Mouse (Mus musculus) heart, embryonic 15.5 days (tissue): ENCODE measurements around the gene Copb2. TPM values are rescaled to one million over a fixed set of nuclear protein-coding genes. Genes with fewer than 3 reads are reported as not detected.

Experiments
- ATAC-seq: fragments of 200-750 bp; cut with Nextera tagmentation; replicated peaks from 2 replicates; pipeline ENCODE4 v1.8.0; 2017; ENCODE audit warnings: low read depth, moderate TSS enrichment; ENCODE audit not compliant: insufficient number of reproducible peaks, insufficient read depth, low FRiP score
- H3K27ac ChIP-seq: fragments of 300-500 bp; sonication (generic); 2 replicates; pipeline ENCODE4 v1.5.1; 2015; ENCODE audit warnings: mild to moderate bottlenecking, inconsistent platforms
- H3K27me3 ChIP-seq: fragments of 300-500 bp; sonication (generic); 2 replicates; pipeline ENCODE4 v1.6.1; 2015; ENCODE audit warnings: inconsistent platforms
- H3K36me3 ChIP-seq: fragments of 300-500 bp; sonication (generic); 2 replicates; pipeline ENCODE4 v1.6.1; 2015; ENCODE audit warnings: mild to moderate bottlenecking, inconsistent platforms
- H3K4me1 ChIP-seq: fragments of 300-500 bp; sonication (generic); replicated peaks from 2 replicates; pipeline ENCODE4 v1.6.1; 2015; ENCODE audit warnings: inconsistent platforms
- H3K4me2 ChIP-seq: fragments of 300-500 bp; sonication (generic); 2 replicates; pipeline ENCODE4 v1.6.1; 2015; ENCODE audit warnings: inconsistent platforms, mild to moderate bottlenecking, moderate library complexity
- H3K4me3 ChIP-seq: fragments of 300-500 bp; sonication (generic); 2 replicates; pipeline ENCODE4 v1.5.1; 2015; ENCODE audit warnings: mild to moderate bottlenecking, inconsistent platforms
- H3K9ac ChIP-seq: fragments of 300-500 bp; sonication (generic); 2 replicates; pipeline ENCODE4 v1.6.1; 2015; ENCODE audit warnings: mild to moderate bottlenecking, inconsistent platforms
- H3K9me3 ChIP-seq: fragments of 300-500 bp; sonication (generic); replicated peaks from 2 replicates; pipeline ENCODE4 v1.6.1; 2016; ENCODE audit warnings: inconsistent platforms
- WGBS: fragments of 180-500 bp; shearing (Covaris S2); methylation state at CpG from one replicate; pipeline ENCODE4 v1.1.7; 2015; ENCODE audit warnings: mixed read lengths; 5-methylcytosine and 5-hydroxymethylcytosine counted together
- polyA plus RNA-seq: library from polyadenylated mRNA; unstranded; fragments of >200 nt; fragmentation: Nextera tagmentation; extraction: Ambion mirVana; gene quantifications from 2 replicates; pipeline ENCODE4 v1.2.1, GENCODE M21; 2015

Copb2 gene
- 107 and 124 TPM in 2 replicates for polyA plus RNA-seq

- WGBS, result under 1% methylated on average over 76 of the region's 76 CpGs
- peaks cover 4% of the 10 kb centered on the region for H3K36me3 ChIP-seq
These were observed at the start of gene Copb2 for GRCm38 (mm10) chr9:98563137-98564126. Gene Copb2, plus strand, starts transcription at chr9:98563721.

GRCm38 (mm10) chr9:98523872-98524271 is 39.6 kb upstream of the Copb2 start:
- H3K4me2 ChIP-seq, result no peak overlapping the region
- no peak for ATAC-seq
- H3K27ac ChIP-seq, result no peak overlapping the region
- WGBS, result 43% methylated on average over 2 of the region's 2 CpGs
- H3K27me3 ChIP-seq, result no peaks in the 10 kb centered on the region
- peaks cover 5% of the 10 kb centered on the region; the same call in 1 of the 2 replicates for H3K4me1 ChIP-seq
- no peaks in the 10 kb centered on the region for H3K36me3 ChIP-seq
- H3K4me3 ChIP-seq, result no peak overlapping the region
- H3K9ac ChIP-seq, result no peak overlapping the region
- H3K9me3 ChIP-seq, result no peaks in the 10 kb centered on the region

More at GRCm38 (mm10) chr9:98563137-98564126, at the start of gene Copb2:
- Histone ChIP-seq H3K4me1 (peaks cover 24% of the 10 kb centered on the region; the same call in 1 of the 2 replicates), H3K27me3 (no peaks in the 10 kb centered on the region), H3K4me3 (peak within 1 kb of the TSS; percentile 83), H3K9me3 (no peaks in the 10 kb centered on the region), H3K4me2 (peak within 1 kb of the TSS; percentile 79), H3K27ac (peak within 1 kb of the TSS; percentile 77), H3K9ac (peak within 1 kb of the TSS; percentile 85)
- peak; percentile 100 for ATAC-seq

GRCm38 (mm10) chr9:98524786-98525542 is 38.6 kb upstream of the Copb2 start:
- Histone ChIP-seq H3K4me2 (no peak overlapping the region), H3K27ac (no peak overlapping the region), H3K4me1 (peaks cover 5% of the 10 kb centered on the region; the same call in 1 of the 2 replicates), H3K36me3 (no peaks in the 10 kb centered on the region), H3K9ac (no peak overlapping the region), H3K27me3 (no peaks in the 10 kb centered on the region), H3K9me3 (no peaks in the 10 kb centered on the region), H3K4me3 (no peak overlapping the region)
- WGBS, result 73% methylated on average over 7 of the region's 7 CpGs
- ATAC-seq, result no peak

- Histone ChIP-seq H3K36me3 (no peaks in the 10 kb centered on the region), H3K4me3 (no peak overlapping the region), H3K9me3 (no peaks in the 10 kb centered on the region), H3K4me2 (no peak overlapping the region), H3K4me1 (peaks cover 5% of the 10 kb centered on the region; the same call in 1 of the 2 replicates), H3K27me3 (no peaks in the 10 kb centered on the region), H3K27ac (no peak overlapping the region), H3K9ac (no peak overlapping the region)
- 65% methylated on average over 7 of the region's 7 CpGs for WGBS
- ATAC-seq, result no peak
These were observed 38.0 kb upstream of the Copb2 start for GRCm38 (mm10) chr9:98525543-98525924.

GRCm38 (mm10) chr9:98527226-98527625 is 36.3 kb upstream of the Copb2 start:
- Histone ChIP-seq H3K27ac (no peak overlapping the region), H3K9me3 (no peaks in the 10 kb centered on the region), H3K9ac (no peak overlapping the region), H3K4me3 (no peak overlapping the region), H3K4me2 (no peak overlapping the region), H3K36me3 (no peaks in the 10 kb centered on the region), H3K27me3 (no peaks in the 10 kb centered on the region), H3K4me1 (peaks cover 5% of the 10 kb centered on the region; the same call in 1 of the 2 replicates)
- 61% methylated on average over 7 of the region's 7 CpGs for WGBS
- no peak for ATAC-seq

GRCm38 (mm10) chr9:98529776-98530175 is 33.7 kb upstream of the Copb2 start:
- Histone ChIP-seq H3K9ac (no peak overlapping the region), H3K4me1 (peaks cover 2% of the 10 kb centered on the region; the same call in 1 of the 2 replicates), H3K4me2 (no peak overlapping the region), H3K9me3 (no peaks in the 10 kb centered on the region), H3K4me3 (no peak overlapping the region), H3K36me3 (no peaks in the 10 kb centered on the region), H3K27me3 (no peaks in the 10 kb centered on the region), H3K27ac (no peak overlapping the region)
- 65% methylated on average over 4 of the region's 4 CpGs for WGBS
- ATAC-seq, result no peak

GRCm38 (mm10) chr9:98530999-98531398 is 32.5 kb upstream of the Copb2 start:
- Histone ChIP-seq H3K27ac (no peak overlapping the region), H3K36me3 (no peaks in the 10 kb centered on the region), H3K4me2 (no peak overlapping the region), H3K9ac (no peak overlapping the region), H3K4me1 (no peaks in the 10 kb centered on the region), H3K4me3 (no peak overlapping the region), H3K9me3 (no peaks in the 10 kb centered on the region), H3K27me3 (no peaks in the 10 kb centered on the region)
- no peak for ATAC-seq
- 45% methylated on average over 2 of the region's 2 CpGs for WGBS

GRCm38 (mm10) chr9:98534675-98535280 is 28.7 kb upstream of the Copb2 start:
- no peak overlapping the region for H3K4me3 ChIP-seq
- ATAC-seq, result no peak
- H3K36me3 ChIP-seq, result no peaks in the 10 kb centered on the region
- H3K4me1 ChIP-seq, result no peaks in the 10 kb centered on the region
- no peaks in the 10 kb centered on the region for H3K9me3 ChIP-seq
- H3K9ac ChIP-seq, result no peak overlapping the region
- H3K27me3 ChIP-seq, result no peaks in the 10 kb centered on the region
- H3K4me2 ChIP-seq, result no peak overlapping the region
- no peak overlapping the region for H3K27ac ChIP-seq
- 52% methylated on average over 4 of the region's 4 CpGs for WGBS

GRCm38 (mm10) chr9:98535763-98536162 is 27.8 kb upstream of the Copb2 start:
- Histone ChIP-seq H3K9ac (no peak overlapping the region), H3K36me3 (no peaks in the 10 kb centered on the region), H3K4me1 (no peaks in the 10 kb centered on the region), H3K27me3 (no peaks in the 10 kb centered on the region; the same call in 1 of the 2 replicates), H3K4me2 (no peak overlapping the region), H3K4me3 (no peak overlapping the region), H3K27ac (no peak overlapping the region), H3K9me3 (no peaks in the 10 kb centered on the region)
- ATAC-seq, result no peak

GRCm38 (mm10) chr9:98538017-98538712 is 25.4 kb upstream of the Copb2 start:
- Histone ChIP-seq H3K9me3 (no peaks in the 10 kb centered on the region), H3K4me2 (peak overlapping the region; percentile 41), H3K36me3 (no peaks in the 10 kb centered on the region), H3K4me1 (no peaks in the 10 kb centered on the region), H3K27me3 (no peaks in the 10 kb centered on the region; the same call in 1 of the 2 replicates), H3K27ac (no peak overlapping the region), H3K9ac (no peak overlapping the region), H3K4me3 (no peak overlapping the region)
- ATAC-seq, result no peak
- 43% methylated on average over 13 of the region's 13 CpGs for WGBS
